21 mouse cellular contexts compared by ENCODE assay signal in genomic region chr1:82273529-82273928, GRCm38 (mm10). TPM values are rescaled to one million over a fixed set of nuclear protein-coding genes. Genes with fewer than 3 reads are reported as not detected.
A peak's percentile ranks its signal among the peaks of the same experiment; 100 is the strongest.
DNase-seq lines count a peak whose midpoint lies in the region; ATAC-seq lines count a peak whose summit lies in the region.
"Had no signal": no experiment of that assay in that cellular context is flagged by ENCODE, and none has a peak within 500 bp of the region (broad histone marks: within the 10 kb centered on the region; RNA-seq: fewer than 3 reads in every experiment).

No protein-coding gene starts in this region.

- DNase-seq in heart, adult 8-10 months (ENCODE audit: low spot score): no peak
- peak; percentile 37 for DNase-seq in retina, postnatal 1 day
- DNase-seq in retina, embryonic 14.5 days (ENCODE audit: low spot score): no peak
- DNase-seq in layer of hippocampus, adult 9-10 months (ENCODE audit: low spot score): no peak
- DNase-seq: cerebellum, adult 11-12 months; gastrocnemius, adult 2 months; heart, postnatal 4 days; lung, postnatal 36 days; right cerebral cortex, postnatal 14 days; thymus, adult 2 months had no signal

- H3K9me3 ChIP-seq in heart, embryonic 12.5 days (replicated peaks): no peaks in the 10 kb centered on the region
- no peaks in the 10 kb centered on the region for H3K9me3 ChIP-seq in limb, embryonic 12.5 days
- H3K9me3 ChIP-seq: kidney, embryonic 15.5 days had no signal

- 43% methylated on average over 6 of the region's 6 CpGs for WGBS in heart, embryonic 12.5 days
- WGBS in limb, embryonic 12.5 days: 45% methylated on average over 6 of the region's 6 CpGs

- no peak for ATAC-seq in heart, embryonic 12.5 days (ENCODE audit: insufficient number of reproducible peaks, low FRiP score)
- no peak for ATAC-seq in limb, embryonic 12.5 days (ENCODE audit: insufficient number of reproducible peaks, insufficient read depth, low FRiP score, low TSS enrichment, low read depth)
- ATAC-seq in monocyte, adult 5-6 weeks (replicated peaks; ENCODE audit: insufficient number of reproducible peaks, low FRiP score, low TSS enrichment, poor library complexity, severe bottlenecking): no peak
- ATAC-seq: activated CD4-positive, CD25-positive, alpha-beta regulatory T cell, adult 4 months; CD4-positive, CD25-positive, alpha-beta regulatory T cell, adult 4 months; inflammation-experienced regulatory T-cells, adult 6 months had no signal

- H3K36me3 ChIP-seq in heart, embryonic 12.5 days: peaks cover 33% of the 10 kb centered on the region
- peaks cover 28% of the 10 kb centered on the region for H3K36me3 ChIP-seq in limb, embryonic 12.5 days

- no peak overlapping the region for H3K4me2 ChIP-seq in heart, embryonic 12.5 days
- no peak overlapping the region for H3K4me2 ChIP-seq in limb, embryonic 12.5 days
- H3K4me2 ChIP-seq: kidney, embryonic 15.5 days had no signal

- H3K27ac ChIP-seq in heart, embryonic 12.5 days (ENCODE audit: poor library complexity, severe bottlenecking): peak overlapping the region; percentile 68
- peak overlapping the region; percentile 36; the same call in 1 of the 2 replicates for H3K27ac ChIP-seq in limb, embryonic 12.5 days

- no peak overlapping the region for H3K4me3 ChIP-seq in heart, embryonic 12.5 days
- H3K4me3 ChIP-seq in limb, embryonic 12.5 days (replicated peaks): no peak overlapping the region
- H3K4me3 ChIP-seq: erythroblast, embryonic 14.5 days; kidney, embryonic 15.5 days; myocyte had no signal

- H3K4me1 ChIP-seq in heart, embryonic 12.5 days (replicated peaks): peaks cover 45% of the 10 kb centered on the region
- peaks cover 35% of the 10 kb centered on the region for H3K4me1 ChIP-seq in limb, embryonic 12.5 days (replicated peaks)

- no peaks in the 10 kb centered on the region for H3K27me3 ChIP-seq in heart, embryonic 12.5 days (replicated peaks)
- no peaks in the 10 kb centered on the region for H3K27me3 ChIP-seq in limb, embryonic 12.5 days
- H3K27me3 ChIP-seq: kidney, embryonic 15.5 days had no signal

- no peak overlapping the region; the same call in 1 of the 2 replicates for H3K9ac ChIP-seq in heart, embryonic 12.5 days
- H3K9ac ChIP-seq in limb, embryonic 12.5 days (replicated peaks): no peak overlapping the region
- H3K9ac ChIP-seq: kidney, embryonic 15.5 days had no signal

RNA-seq across cellular contexts. Expression of gene Irs1, which starts 17.7 kb away (rescaled TPM):
- 17.5 and 18.7 TPM in 2 replicates for polyA plus RNA-seq in heart, embryonic 12.5 days (2016; fragmentation: Nextera tagmentation; extraction: Ambion mirVana)
- total RNA-seq in heart, adult 8-10 months (2022): 10 to 100 TPM; 14.8 to 34.3 (median 24.0) TPM
- polyA plus RNA-seq in limb, embryonic 12.5 days (2016; fragmentation: Nextera tagmentation; extraction: Ambion mirVana): 12.0 and 13.8 TPM in 2 replicates
- 0.21 TPM in 1 of 3 replicates, not detected in the others for total RNA-seq in monocyte, adult 5-6 weeks (2017)
- polyA plus RNA-seq: activated CD4-positive, CD25-positive, alpha-beta regulatory T cell, adult 4 months; CD4-positive, CD25-positive, alpha-beta regulatory T cell, adult 4 months; inflammation-experienced regulatory T-cells, adult 6 months had no signal

RNA-seq across cellular contexts. Expression of gene Gm9747, which starts 40.6 kb away (rescaled TPM):
- polyA plus RNA-seq in heart, embryonic 12.5 days (2016; fragmentation: Nextera tagmentation; extraction: Ambion mirVana): 40.0 and 42.3 TPM in 2 replicates
- not detected for total RNA-seq in heart, adult 8-10 months (2022)
- 29.1 and 30.9 TPM in 2 replicates for polyA plus RNA-seq in limb, embryonic 12.5 days (2016; fragmentation: Nextera tagmentation; extraction: Ambion mirVana)
- total RNA-seq in monocyte, adult 5-6 weeks (2017): not detected in 3 replicates
- total RNA-seq: gastrocnemius, adult 2 months; heart, postnatal 4 days; layer of hippocampus, postnatal 10 days; left cerebral cortex, postnatal 25 days had no signal
- polyA plus RNA-seq: CD4-positive, CD25-positive, alpha-beta regulatory T cell, adult 4 months; erythroblast, embryonic 14.5 days; inflammation-experienced regulatory T-cells, adult 6 months; thymus, adult 2 months had no signal

RNA-seq across cellular contexts. Expression of gene Rhbdd1, which starts 42.7 kb away (rescaled TPM):
- 11.5 and 11.9 TPM in 2 replicates for polyA plus RNA-seq in heart, embryonic 12.5 days (2016; fragmentation: Nextera tagmentation; extraction: Ambion mirVana)
- 10 to 100 TPM in 3 of 4 experiments, 1 to 10 TPM in 1; 10.0 to 11.3 (median 10.6) TPM for total RNA-seq in heart, adult 8-10 months (2022)
- 7.7 and 8.4 TPM in 2 replicates for polyA plus RNA-seq in limb, embryonic 12.5 days (2016; fragmentation: Nextera tagmentation; extraction: Ambion mirVana)
- total RNA-seq in monocyte, adult 5-6 weeks (2017): 20.5 to 28.8 TPM (median 20.9 TPM) in 3 replicates

Comparison
In these comparisons a context has a peak if more than half of its experiments do, and no peak if none do; other contexts are left out.
1. RNA of gene Irs1, which starts 17.7 kb away (total RNA-seq): 14.8 to 34.3 TPM in heart, adult 8-10 months; 0.21 TPM in monocyte, adult 5-6 weeks; every median in the first group is over 10 times any median in the second.